Mouse (Mus musculus) gastrocnemius, adult 8-10 months (tissue): ENCODE data around the gene Ier2. TPM values are rescaled to one million over a fixed set of nuclear protein-coding genes. Genes with fewer than 3 reads are reported as not detected.
A peak's percentile ranks its signal among the peaks of the same experiment; 100 is the strongest.
"Not testable (repeated sequence)": the region's sequence is repeated elsewhere in the genome, so short reads cannot be mapped to it uniquely, and the experiment has no call there.

Experiments used
- DNase-seq, 2 experiments: peaks; one replicate each; pipeline ENCODE4 v3.0.0; 2022; ENCODE audit warnings: low spot score in 2 of 2
- total RNA-seq, 4 experiments: library from RNA; stranded (reverse); gene quantifications; 2 replicates each; pipeline ENCODE4 v1.2.4; 2022

Gene Ier2
- total RNA-seq, 4 experiments from 2014 or later: 4.3 to 5.1 (median 4.5) TPM

DNA sequence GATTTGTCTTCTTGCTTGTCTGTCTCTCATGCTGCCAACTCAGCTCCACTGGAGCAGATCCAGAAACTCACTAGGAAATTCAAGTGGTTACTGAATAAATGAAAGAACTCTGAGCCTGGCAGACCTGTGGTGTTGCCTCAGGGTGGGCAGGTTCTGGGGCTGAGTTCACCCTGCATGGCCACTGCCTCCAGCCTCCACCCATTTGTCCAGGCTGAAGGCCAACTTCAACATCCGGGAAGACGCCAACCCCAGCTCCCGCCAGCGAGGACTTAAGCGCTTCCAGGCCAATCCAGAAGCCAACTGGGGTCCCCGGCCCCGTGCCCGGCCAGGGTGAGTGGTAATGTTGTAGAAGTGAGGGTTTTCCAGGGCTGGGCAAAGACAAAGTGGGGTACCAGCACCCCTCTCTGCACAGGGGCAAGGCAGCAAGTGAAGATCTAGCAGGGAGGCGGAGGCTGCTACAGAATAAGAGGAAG is 36.3 kb upstream of the Ier2 start:
- peak; percentile 54 to 59 for DNase-seq

- no peak for DNase-seq
Observed at GRCm38 (mm10) chr8:84698288-84698687, 35.6 kb upstream of the Ier2 start.

DNA sequence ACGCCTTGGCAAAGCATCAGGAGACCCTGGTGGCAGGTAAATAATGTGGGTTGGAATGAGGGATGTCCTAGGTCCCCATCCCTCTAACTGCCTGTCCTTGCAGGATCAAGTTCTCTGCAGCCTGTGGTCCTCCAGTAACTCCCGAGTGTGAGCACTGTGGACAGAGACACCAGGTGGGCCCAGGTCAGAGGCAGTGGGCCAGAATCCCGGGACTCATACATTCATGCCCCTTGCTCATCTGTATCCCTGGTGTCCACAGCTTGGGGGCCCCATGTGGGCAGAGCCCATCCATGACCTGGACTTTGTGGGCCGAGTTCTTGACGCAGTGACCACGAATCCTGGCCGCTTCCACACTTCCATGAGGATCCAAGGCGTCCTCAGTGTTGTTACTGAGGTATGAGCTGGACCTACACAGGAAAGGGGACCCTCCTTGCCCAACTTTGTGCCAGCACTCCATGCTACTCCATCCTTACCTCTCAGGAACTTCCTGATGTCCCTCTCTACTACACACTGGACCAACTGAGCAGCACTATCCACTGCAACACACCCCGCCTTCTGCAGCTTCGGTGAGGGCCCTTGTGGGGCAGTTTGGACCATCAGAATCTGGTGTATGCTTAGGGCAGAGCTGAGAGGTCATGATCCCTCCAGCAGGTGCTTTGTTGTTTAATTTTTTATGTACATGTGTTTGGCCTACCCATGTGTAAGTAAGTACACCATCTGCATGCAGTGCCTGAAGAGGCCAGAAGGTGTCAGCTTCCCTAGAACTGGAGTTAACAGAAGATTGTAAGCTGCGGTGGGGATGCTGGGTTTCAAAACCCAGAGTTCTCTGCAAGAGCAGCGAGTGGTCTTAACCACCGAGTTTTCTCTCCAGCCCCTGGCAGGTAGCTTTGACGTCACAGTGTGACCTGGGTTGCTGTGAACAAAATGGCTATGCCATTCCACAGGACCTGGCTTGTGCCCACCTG is 34.8 kb upstream of the Ier2 start:
- DNase-seq: no peak

GRCm38 (mm10) chr8:84695140-84695539 is 32.5 kb upstream of the Ier2 start:
- no peak for DNase-seq

- no peak for DNase-seq
Observed at GRCm38 (mm10) chr8:84693332-84693731, 30.7 kb upstream of the Ier2 start.

GRCm38 (mm10) chr8:84689091-84689915 is 26.7 kb upstream of the Ier2 start:
- peak; percentile 80 for DNase-seq

DNA sequence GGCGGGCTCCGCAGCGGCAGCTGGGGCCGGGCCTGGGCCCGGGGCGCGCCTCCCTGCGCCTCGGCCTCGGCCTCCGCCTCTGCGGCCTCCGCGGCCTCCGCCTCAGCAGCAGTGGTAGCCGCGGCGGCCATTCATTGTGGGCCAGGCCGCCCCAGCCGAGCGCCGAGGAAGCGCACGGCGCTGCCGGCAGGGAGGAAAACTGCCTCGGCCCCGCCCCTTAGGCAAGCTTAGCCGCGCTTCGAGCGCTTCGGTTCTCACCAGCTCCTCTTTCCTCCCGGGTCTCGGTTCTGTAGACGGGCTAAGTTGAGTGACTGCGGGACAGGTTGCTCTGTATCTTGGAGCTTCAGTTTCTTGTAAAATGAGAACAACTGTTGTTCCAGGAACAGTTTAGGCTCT is 25.1 kb upstream of the Ier2 start, which contains the start of gene Nacc1:
Nacc1 (minus strand) TSS at position 158 of the 396 bp plus-strand sequence.
- peak; percentile 72 to 77 for DNase-seq

DNA sequence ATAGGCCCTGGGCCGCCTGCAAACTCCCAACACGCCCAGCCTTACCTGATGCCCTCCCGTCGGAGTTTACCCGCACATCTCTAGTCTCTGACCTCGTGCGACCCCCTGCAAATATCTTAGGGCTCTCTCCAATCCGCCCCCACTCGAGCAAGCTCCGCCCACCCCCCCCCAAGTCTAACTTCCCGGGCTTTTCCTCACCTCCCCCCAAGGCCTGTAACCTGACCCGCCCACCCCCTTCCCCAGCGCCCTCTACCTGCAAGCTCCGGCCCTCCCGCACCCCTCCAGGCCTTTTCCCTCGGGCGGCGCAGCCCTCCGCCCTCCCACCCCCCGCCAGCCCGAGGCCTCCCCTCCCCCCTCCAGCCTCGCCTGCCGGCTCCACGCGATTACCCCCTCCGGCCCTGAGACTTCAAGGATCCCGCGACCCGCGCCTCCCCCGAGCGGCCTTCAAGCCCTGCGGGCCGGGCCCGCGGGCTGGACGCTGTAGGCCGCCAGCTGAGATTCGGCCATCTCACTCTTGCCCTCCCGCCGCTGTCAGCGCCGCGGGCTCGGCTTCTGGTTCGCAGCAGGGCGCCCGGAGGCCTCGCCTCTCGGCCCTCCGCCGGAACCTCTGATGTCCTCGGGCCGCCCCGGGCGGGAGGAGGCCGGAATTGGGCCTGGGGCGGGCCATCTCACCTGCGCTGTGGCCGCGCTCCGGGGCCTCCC is 24.5 kb upstream of the Ier2 start:
- DNase-seq: no peak

- no peak for DNase-seq
Observed at GRCm38 (mm10) chr8:84686191-84687002, 23.7 kb upstream of the Ier2 start, which contains the start of gene Trmt1. Gene Trmt1, plus strand, starts transcription at chr8:84686307.

DNA sequence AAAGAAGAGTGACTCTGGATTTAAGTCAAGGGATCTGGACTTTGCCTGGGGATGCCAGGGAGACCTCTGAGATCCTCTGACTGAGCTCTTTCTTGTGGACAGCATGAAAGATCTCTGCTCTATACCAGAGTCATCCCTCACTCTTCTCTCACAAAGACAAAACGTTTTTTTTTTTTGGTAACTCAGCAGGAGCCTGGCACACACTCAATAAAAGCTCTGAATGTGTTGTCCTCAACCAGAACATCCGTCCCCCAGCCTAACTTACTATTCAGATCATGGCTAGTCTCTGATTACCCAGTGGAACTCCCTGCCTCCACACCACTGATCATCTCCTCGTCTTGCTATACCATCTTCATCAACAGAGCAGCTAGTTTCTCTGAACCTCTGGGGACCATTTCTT is 21.9 kb upstream of the Ier2 start:
- no peak for DNase-seq

- no peak for DNase-seq
Observed at GRCm38 (mm10) chr8:84682257-84682656, 19.6 kb upstream of the Ier2 start.

DNA sequence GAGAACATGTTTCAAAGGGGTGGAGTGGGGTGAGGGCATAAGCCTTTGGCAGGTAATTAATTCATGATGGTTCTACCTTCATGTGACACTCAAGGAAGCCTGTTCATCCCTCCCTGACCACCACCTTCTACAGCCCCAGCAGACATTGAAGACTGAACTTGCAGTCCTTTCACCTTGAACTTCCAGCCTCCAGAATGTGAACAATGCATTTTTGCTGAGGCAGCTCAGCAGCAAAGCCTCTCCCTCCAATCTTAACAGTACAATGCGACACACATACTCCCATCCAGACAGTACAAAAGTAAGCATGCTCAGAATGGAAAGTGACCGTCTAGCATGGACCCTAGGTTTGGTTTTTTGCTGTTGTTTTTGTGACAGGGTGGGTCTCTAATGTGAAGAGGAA is 18.8 kb upstream of the Ier2 start:
- DNase-seq: no peak

GRCm38 (mm10) chr8:84677305-84677704 is 14.7 kb upstream of the Ier2 start:
- no peak for DNase-seq

GRCm38 (mm10) chr8:84670295-84671006 is 7.8 kb upstream of the Ier2 start:
- not testable (repeated sequence) for DNase-seq

GRCm38 (mm10) chr8:84668731-84669485 is 6.3 kb upstream of the Ier2 start:
- no peak for DNase-seq

DNA sequence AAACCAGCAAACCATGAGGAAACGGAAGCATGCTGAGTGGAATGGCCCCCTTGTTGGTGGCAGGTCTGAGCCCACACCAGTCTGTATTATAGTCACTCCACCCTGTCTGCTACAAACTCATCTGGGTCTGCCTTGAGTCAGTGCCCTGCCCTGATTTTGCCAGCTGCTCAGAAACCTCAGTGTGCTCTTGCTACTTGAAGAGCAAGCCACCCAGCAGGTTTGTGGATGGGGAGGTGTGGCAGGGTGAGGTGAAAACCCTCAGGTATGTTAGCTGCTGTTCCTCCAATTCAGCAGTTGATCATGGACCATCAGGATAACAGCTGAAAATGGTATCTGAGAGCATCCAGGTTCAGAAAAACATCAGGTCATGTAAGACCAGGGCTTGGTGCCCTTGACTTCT is 5.4 kb upstream of the Ier2 start:
- DNase-seq: no peak

DNA sequence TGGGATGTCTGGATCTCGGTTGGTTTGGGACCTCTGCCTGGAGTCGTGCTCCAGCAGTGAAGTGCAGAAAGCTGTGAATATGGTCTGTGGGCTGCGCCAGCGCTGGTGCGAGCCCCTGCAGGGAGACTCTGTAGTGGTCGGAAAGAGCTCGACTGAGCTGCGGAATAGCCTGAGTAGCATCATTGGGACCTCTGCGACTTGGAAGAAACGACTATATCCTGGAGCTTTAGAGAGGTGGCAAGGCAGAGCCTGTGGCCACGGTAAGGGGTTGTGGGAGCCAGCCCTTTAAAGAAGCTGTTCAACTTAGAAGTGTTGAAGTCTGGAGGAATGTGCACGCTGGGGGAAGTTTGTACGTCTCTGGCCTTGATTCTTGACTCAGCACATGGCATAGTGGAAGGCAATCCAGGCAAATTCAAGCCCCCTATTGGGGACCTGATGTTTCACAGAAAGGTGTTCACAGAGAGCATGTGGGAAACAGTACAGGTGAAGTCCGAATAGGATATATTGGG is 2.8 kb upstream of the Ier2 start:
- DNase-seq: no peak

DNA sequence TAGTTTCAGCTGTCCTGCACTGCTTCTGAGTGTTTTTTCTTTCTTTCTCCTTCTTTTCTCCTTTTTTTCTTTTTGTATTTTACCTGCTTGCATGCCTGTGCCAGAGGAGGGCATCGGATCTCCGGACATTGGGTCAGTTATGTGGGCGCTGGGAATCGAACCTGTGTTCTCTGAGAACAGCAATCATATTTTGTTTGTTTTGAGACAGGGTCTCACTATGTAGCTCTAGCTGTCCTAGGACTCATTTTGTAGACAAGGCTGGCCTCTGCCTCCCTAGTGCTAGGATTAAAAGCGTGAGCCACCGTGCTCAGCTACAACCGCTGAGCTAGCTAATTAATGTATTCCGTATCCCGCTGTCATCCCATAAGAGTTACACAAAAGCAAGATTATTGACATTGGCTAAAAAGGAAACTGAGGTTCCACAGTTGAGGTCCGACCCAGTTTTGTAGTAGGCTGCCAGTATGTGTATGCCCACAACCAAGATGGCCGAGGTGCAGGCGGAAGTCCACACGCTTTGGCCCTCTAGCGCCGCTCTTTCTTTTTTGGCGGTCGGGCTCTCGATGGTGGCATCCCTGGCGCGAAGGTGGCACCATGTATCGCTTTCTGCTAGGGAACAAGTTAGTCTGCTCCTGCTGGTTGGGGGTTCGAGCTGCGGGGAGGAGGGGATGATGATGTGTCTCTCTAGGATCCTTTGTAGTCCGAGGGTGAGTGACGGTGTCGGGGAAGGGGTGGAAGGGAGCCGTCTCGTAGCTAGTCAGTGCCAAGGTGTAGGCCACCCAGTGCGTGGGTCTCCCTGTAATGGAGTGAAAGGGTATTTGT is 2.1 kb upstream of the Ier2 start:
- DNase-seq: peak; percentile 61 to 69
